Mouse (Mus musculus) embryonic fibroblast, embryonic 13.5 days (primary cell): Measurements from ENCODE around the gene Sectm1b. TPM values are rescaled to one million over a fixed set of nuclear protein-coding genes. Genes with fewer than 3 reads are reported as not detected.
"Not testable (repeated sequence)": the region's sequence is repeated elsewhere in the genome, so short reads cannot be mapped to it uniquely, and the experiment has no call there.

Experiments used
- H3K27ac ChIP-seq: 2 replicates; pipeline ENCODE4 v1.5.1; 2012; ENCODE audit warnings: low read length, control low read depth, inconsistent platforms; ENCODE audit not compliant: insufficient read depth
- H3K4me1 ChIP-seq: 2 replicates; pipeline ENCODE4 v1.6.1; 2011; ENCODE audit warnings: low read length; ENCODE audit not compliant: control insufficient read depth, insufficient read depth
- H3K4me3 ChIP-seq: 2 replicates; pipeline ENCODE4 v1.5.1; 2011; ENCODE audit warnings: mild to moderate bottlenecking, control low read depth, low read length; ENCODE audit not compliant: insufficient read depth
- CTCF ChIP-seq: IDR thresholded peaks from 2 replicates; pipeline ENCODE4 v1.5.1; 2011; ENCODE audit warnings: mild to moderate bottlenecking, control low read depth, low read length, moderate library complexity, borderline replicate concordance; ENCODE audit not compliant: insufficient read depth
- POLR2A ChIP-seq: IDR thresholded peaks from 2 replicates; pipeline ENCODE4 v1.6.1; 2011; ENCODE audit warnings: low read depth, mild to moderate bottlenecking, control low read depth, low read length, moderate library complexity
- polyA plus RNA-seq: library from polyadenylated mRNA; stranded (reverse); fragments of >200 nt; gene quantifications from 2 replicates; pipeline ENCODE4 v1.2.4, GENCODE M21; 2011; ENCODE audit warnings: low read depth; ENCODE audit not compliant: missing spikeins, insufficient read length

Gene Sectm1b
- polyA plus RNA-seq, 1 experiment = not detected

DNA sequence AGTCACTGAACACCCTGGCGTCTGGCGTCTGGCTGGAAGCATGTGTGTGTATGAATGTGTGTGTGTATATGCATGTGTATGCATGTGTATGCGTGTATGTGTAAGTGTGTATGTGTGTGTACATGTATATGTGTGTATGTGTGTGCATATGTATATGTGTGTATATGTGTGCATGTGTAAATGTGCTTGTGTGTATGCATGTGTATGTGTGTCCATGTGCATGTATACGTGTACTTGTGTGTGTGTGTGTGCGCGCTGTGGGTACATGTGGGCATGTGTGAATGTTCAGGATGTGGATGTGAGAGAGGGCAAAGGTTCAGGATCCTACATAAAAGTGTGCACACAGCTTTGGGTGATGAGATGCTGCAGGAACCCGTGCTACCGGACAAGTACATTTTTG, 17.0 kb upstream of the Sectm1b start:
- no peak overlapping the region for H3K4me3 ChIP-seq
- no peak overlapping the region for H3K27ac ChIP-seq
- H3K4me1 ChIP-seq = no peaks in the 10 kb centered on the region
- no peak for TF ChIP-seq POLR2A

DNA sequence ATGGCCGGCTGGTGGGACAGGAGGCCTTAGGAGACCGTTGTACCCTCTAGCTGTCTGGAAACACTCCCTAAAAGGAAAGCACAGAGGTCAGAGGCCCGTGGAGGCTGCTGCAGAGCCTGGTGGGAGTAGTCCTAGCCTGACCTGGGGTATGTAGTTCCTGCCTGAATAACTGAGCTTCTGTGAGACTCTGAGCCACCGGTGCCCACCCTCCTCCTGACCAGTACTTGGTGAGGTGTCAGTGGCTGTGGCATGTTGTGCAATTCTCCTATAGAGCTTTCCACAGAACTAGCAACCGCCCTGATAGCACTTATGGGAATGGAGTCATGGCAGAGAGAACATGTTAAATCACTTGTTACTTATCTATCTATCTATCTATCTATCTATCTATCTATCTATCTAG, 12.3 kb upstream of the Sectm1b start:
- H3K4me3 ChIP-seq = no peak overlapping the region
- no peak overlapping the region for H3K27ac ChIP-seq
- H3K4me1 ChIP-seq = no peaks in the 10 kb centered on the region
- no peak for TF ChIP-seq POLR2A
- no peak for TF ChIP-seq CTCF

DNA sequence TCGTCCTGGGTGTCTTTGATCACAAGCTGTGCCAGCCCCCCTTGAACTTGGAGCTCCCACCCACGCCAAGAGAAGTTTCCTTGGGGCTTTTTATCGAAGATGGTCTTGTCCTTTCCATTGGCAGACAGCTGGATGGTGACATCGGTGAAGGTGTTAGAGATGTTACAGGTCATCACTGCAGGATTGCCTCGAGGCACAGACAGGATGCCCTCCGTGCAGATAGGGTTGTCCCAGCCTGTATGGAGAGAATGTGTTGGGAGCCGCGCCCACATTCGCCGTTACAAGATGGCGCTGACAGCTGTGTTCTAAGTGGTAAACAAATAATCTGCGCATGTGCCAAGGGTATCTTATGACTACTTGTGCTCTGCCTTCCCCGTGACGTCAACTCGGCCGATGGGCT, 6.3 kb upstream of the Sectm1b start:
- H3K4me1 ChIP-seq, H3K27ac ChIP-seq, H3K4me3 ChIP-seq: not testable (repeated sequence)

DNA sequence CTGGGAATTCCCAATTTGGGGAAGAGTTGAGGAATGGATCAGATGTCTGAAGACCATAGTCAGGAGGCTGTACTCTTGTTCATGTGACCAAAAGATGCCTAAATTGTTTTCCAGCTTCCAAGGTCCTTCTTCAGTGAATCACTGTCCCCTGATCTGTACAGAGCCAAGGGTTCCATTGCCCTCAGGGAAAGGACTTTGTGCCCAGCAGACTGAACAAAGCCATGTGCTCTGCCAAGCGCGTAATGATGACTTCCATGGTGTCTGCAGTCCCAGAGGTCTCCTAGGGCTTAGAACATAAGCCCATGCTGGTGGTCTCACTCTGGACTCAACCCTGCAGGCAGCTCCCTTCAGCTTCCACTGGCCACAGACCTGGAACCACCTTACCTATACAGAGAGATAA, 4.5 kb upstream of the Sectm1b start:
- Histone ChIP-seq H3K4me3 (no peak overlapping the region), H3K27ac (no peak overlapping the region), H3K4me1 (no peaks in the 10 kb centered on the region)
- TF ChIP-seq POLR2A (no peak), CTCF (no peak)

DNA sequence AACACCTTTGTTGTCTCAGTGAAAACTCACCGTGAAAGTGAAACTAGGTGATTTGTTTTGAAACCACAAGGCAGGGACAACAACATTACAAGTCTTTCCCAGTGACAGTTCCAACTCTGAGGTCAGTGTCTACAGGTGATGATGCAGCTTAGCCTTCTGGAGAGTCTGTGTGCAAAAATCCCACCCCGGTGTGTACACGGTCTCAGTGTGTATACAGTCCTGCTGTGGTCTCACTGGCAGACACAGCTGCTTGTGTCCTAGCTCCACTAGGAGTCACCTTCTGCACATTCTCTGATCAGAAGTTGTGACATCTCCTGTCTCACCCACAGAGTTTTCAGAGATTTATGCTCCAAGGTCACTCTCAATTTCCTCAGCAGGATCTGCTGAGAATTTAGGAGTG, 828 bp upstream of the Sectm1b start:
- H3K4me3 ChIP-seq = no peak overlapping the region
- TF ChIP-seq CTCF (peak; percentile 8; the same call in 1 of the 2 replicates), POLR2A (no peak)
- no peaks in the 10 kb centered on the region for H3K4me1 ChIP-seq
- no peak overlapping the region for H3K27ac ChIP-seq

DNA sequence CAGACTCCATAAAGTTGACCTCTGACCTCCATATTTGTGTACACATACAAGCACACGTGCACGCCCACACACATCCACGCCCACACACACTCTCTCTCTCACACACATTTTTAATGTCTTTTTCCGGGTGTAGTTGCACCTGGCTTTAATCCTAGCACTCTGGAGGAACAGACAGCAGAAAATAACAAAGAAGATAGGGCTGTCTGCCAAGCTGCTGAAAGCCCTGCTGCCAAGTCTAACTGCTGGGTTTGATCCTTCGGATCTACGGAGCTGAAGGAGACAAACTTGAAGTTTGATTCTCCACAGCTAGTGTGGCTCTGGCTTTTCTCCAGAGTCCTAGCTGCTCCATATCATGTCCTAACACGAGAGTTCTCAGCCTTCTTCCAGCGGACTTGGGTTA, 1.8 kb downstream of the Sectm1b start:
- no peak overlapping the region for H3K4me3 ChIP-seq
- H3K27ac ChIP-seq = no peak overlapping the region
- TF ChIP-seq CTCF (no peak), POLR2A (no peak)
- no peaks in the 10 kb centered on the region for H3K4me1 ChIP-seq

DNA sequence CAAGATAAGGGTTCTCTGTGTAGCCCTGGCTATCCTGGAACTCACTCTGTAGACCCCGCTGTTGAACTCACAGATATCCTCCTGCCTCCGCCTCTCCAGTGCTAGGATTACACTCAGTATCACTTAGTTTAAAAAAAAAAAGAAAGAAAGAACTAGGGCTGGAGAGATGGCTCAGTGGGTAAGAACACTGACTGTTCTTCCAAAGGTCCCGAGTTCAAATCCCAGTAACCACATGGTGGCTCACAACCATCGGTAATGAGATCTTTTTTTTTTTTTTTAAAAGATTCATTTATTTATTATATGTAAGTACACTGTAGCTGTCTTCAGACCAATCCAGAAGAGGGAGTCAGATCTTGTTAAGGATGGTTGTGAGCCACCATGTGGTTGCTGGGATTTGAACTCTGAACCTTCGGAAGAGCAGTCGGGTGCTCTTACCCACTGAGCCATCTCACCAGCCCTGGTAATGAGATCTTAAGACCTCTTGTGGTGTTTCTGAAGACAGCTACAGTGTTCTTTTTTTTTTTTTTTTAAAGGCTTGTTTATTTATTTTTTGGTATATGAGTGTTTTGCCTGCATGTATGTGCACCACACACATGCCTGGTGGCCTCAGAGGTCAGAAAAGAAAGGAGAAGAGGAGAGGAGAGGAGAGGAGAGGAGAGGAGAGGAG, 2.8 kb downstream of the Sectm1b start:
- H3K27ac ChIP-seq, H3K4me1 ChIP-seq, H3K4me3 ChIP-seq: not testable (repeated sequence)

DNA sequence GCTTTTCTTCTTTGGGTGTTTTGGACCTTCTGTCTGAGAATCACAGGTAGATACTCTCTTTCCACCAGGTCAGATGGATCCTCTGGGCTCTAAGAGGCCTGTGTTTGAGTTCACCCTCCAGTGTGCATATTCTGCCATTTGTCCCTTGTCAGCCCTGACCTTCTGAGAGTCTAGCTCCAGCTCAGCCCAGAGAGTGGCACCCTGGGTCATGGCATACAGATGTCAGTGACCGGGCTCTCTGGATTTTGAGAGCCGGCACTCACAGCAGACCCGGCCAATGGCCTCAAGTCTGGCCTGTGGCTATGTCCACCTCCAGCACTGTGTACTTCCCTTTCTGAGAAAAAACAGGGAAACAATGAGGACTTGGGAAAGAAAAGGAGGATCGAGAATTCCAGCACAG, 3.9 kb downstream of the Sectm1b start:
- Histone ChIP-seq H3K4me1 (no peaks in the 10 kb centered on the region), H3K27ac (no peak overlapping the region), H3K4me3 (no peak overlapping the region)
- no peak for TF ChIP-seq CTCF
- no peak for TF ChIP-seq POLR2A

DNA sequence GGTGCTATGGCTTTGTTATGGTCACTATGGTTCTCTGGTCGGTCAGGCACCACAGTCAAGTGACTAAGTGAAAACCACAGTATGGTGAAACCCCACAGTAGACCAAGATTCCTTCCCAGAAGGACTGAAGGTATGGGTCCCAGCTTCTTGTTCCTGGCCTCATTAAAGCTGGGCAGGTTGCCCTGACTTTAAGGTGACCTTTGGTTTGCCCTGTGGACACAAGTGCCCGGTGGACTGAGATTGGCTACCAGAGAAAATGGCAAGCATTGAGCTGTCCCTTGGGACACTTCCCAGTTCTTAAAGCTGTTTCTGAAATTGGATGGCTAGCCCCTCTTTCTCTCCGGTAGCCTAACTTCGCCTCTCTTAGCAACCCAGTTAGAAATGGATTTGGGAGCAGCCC, 4.4 kb downstream of the Sectm1b start:
- Histone ChIP-seq H3K27ac (no peak overlapping the region), H3K4me1 (no peaks in the 10 kb centered on the region), H3K4me3 (no peak overlapping the region)
- TF ChIP-seq CTCF (no peak), POLR2A (no peak)

DNA sequence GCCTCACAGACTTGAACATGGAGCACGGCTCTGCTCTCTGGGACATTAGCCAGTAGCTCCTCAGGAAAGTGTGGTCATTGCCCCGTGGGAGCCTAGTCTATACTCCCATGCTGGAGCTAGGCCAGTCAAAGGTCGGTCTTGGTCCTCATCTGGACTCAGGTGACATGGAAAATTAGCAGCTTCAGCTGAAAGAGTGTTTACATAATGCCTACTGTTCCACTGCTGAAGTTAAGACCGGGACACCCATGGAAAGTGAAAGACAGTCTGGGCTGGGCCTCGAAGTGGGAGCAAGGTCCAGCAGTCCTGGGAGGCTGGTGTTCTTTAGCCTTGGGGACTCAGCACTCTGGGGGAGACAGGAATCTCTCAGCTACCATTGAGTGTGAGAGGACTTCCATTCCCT, 5.2 kb downstream of the Sectm1b start:
- no peak for TF ChIP-seq CTCF
- TF ChIP-seq POLR2A = no peak
- H3K4me3 ChIP-seq = no peak overlapping the region
- no peaks in the 10 kb centered on the region for H3K4me1 ChIP-seq
- no peak overlapping the region for H3K27ac ChIP-seq

DNA sequence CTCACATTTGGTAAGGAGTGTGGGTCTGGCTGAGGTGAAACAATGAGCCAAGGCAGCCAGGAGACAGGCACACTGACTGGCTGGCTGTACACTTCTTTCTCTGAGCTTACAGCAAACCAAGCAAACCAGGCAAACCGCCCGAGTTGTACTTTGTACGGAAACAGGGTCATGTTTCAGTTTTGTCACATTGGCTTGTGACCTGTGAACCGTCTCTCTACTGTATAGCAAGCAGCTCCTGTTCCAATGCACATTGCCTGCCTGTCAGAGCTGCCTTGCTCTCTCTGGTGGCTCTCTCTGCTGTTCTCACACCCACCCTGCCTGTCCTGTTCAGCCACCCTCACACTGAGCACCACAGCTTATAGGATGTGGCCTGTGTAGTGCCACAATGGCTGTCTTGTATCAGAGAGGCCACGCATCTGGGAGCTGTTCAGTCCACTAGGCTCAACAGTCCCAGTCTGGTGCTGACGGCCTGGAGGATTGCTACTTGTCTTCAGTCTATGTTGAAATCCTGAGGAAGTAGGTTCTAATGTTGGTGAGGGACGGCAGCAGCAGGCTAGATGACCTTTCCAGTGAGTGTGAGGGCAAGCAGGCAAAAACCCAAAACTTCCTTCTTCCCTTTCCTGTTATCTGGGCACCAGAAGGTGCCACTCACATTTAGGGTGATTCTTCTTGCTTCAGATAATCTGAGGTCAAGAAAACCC, 6.7 kb downstream of the Sectm1b start:
- TF ChIP-seq POLR2A = no peak
- no peak for TF ChIP-seq CTCF
- Histone ChIP-seq H3K4me3 (no peak overlapping the region), H3K4me1 (no peaks in the 10 kb centered on the region), H3K27ac (no peak overlapping the region)
